Mouse (Mus musculus) intestine, embryonic 15.5 days (tissue): ENCODE measurements around the gene Hoxa3. TPM values are rescaled to one million over a fixed set of nuclear protein-coding genes. Genes with fewer than 3 reads are reported as not detected.

ENCODE experiments used
- ATAC-seq: fragments of 200-750 bp; cut with Nextera tagmentation; 2 replicates; pipeline ENCODE4 v1.8.0; 2017; ENCODE audit warnings: moderate TSS enrichment, moderate library complexity
- H3K27ac ChIP-seq: fragments of 300-500 bp; sonication (generic); 2 replicates; pipeline ENCODE4 v1.5.1; 2015; ENCODE audit warnings: mild to moderate bottlenecking, inconsistent platforms
- H3K27me3 ChIP-seq: fragments of 300-500 bp; sonication (generic); replicated peaks from 2 replicates; pipeline ENCODE4 v1.6.1; 2015; ENCODE audit warnings: inconsistent platforms
- H3K36me3 ChIP-seq: fragments of 300-500 bp; sonication (generic); 2 replicates; pipeline ENCODE4 v1.6.1; 2015; ENCODE audit warnings: inconsistent platforms
- H3K4me1 ChIP-seq: fragments of 300-500 bp; sonication (generic); replicated peaks from 2 replicates; pipeline ENCODE4 v1.6.1; 2015; ENCODE audit warnings: inconsistent platforms
- H3K4me2 ChIP-seq: fragments of 300-500 bp; sonication (generic); replicated peaks from 2 replicates; pipeline ENCODE4 v1.6.1; 2015; ENCODE audit warnings: mild to moderate bottlenecking, inconsistent platforms
- H3K4me3 ChIP-seq: fragments of 300-500 bp; sonication (generic); replicated peaks from 2 replicates; pipeline ENCODE4 v1.5.1; 2015; ENCODE audit warnings: inconsistent platforms
- H3K9ac ChIP-seq: fragments of 300-500 bp; sonication (generic); 2 replicates; pipeline ENCODE4 v1.6.1; 2015; ENCODE audit warnings: inconsistent platforms
- H3K9me3 ChIP-seq: fragments of 300-500 bp; sonication (generic); 2 replicates; pipeline ENCODE4 v1.6.1; 2016; ENCODE audit warnings: inconsistent platforms
- whole genome bisulfite sequencing: fragments of 180-500 bp; shearing (Covaris S2); methylation state at CpG from one replicate; pipeline ENCODE4 v1.1.7; 2015; 5-methylcytosine and 5-hydroxymethylcytosine counted together
- polyA plus RNA-seq: library from polyadenylated mRNA; unstranded; fragments of >200 nt; fragmentation: Nextera tagmentation; extraction: Ambion mirVana; gene quantifications from 2 replicates; pipeline ENCODE4 v1.2.1, GENCODE M21; 2015

Gene Hoxa3
- polyA plus RNA-seq, 1 experiment from 2014 or later, result 6.2 TPM

GRCm38 (mm10) chr6:52203371-52204049 lies 9.6 kb downstream of the Hoxa3 start:
- Histone ChIP-seq H3K36me3 (no peaks in the 10 kb centered on the region), H3K4me2 (peak overlapping the region; percentile 91), H3K9me3 (no peaks in the 10 kb centered on the region), H3K4me1 (peaks cover 21% of the 10 kb centered on the region), H3K9ac (peak overlapping the region; percentile 81), H3K4me3 (peak overlapping the region; percentile 60), H3K27me3 (peaks cover 27% of the 10 kb centered on the region), H3K27ac (peak overlapping the region; percentile 73)
- 3% methylated on average over 45 of the region's 46 CpGs for WGBS
- ATAC-seq, result no peak

GRCm38 (mm10) chr6:52203121-52203370 lies 10.1 kb downstream of the Hoxa3 start:
- Histone ChIP-seq H3K27ac (peak overlapping the region; percentile 73; the same call in 1 of the 2 replicates), H3K4me3 (peak overlapping the region; percentile 60), H3K27me3 (peaks cover 24% of the 10 kb centered on the region), H3K4me2 (peak overlapping the region; percentile 91), H3K36me3 (no peaks in the 10 kb centered on the region), H3K9ac (peak overlapping the region; percentile 81), H3K9me3 (no peaks in the 10 kb centered on the region), H3K4me1 (peaks cover 17% of the 10 kb centered on the region)
- no peak for ATAC-seq
- 15% methylated on average over 10 of the region's 10 CpGs for WGBS

GRCm38 (mm10) chr6:52202362-52203120 lies 10.6 kb downstream of the Hoxa3 start:
- Histone ChIP-seq H3K9ac (peak overlapping the region; percentile 81), H3K4me2 (peak overlapping the region; percentile 91), H3K9me3 (no peaks in the 10 kb centered on the region), H3K36me3 (no peaks in the 10 kb centered on the region), H3K27me3 (peaks cover 22% of the 10 kb centered on the region), H3K4me1 (peaks cover 16% of the 10 kb centered on the region), H3K4me3 (peak overlapping the region; percentile 60), H3K27ac (0 out of 2 replicates have a peak overlapping the region, but pooled peaks have one; percentile 52)
- ATAC-seq, result no peak
- 33% methylated on average over 22 of the region's 22 CpGs for WGBS

- H3K27me3 ChIP-seq, result peaks cover 13% of the 10 kb centered on the region
- 0 out of 2 replicates have a peak overlapping the region, but pooled peaks have one; percentile 14 for H3K9ac ChIP-seq
- H3K4me1 ChIP-seq, result peaks cover 16% of the 10 kb centered on the region
- H3K4me2 ChIP-seq, result peak overlapping the region; percentile 91
- 43% methylated on average over 1 of the region's 1 CpGs for whole genome bisulfite sequencing
- peak overlapping the region; percentile 49; the same call in 1 of the 2 replicates for H3K27ac ChIP-seq
- no peaks in the 10 kb centered on the region for H3K9me3 ChIP-seq
- peak overlapping the region; percentile 27; the same call in 1 of the 2 replicates for H3K4me3 ChIP-seq
- no peak for ATAC-seq
- H3K36me3 ChIP-seq, result no peaks in the 10 kb centered on the region
Measured at GRCm38 (mm10) chr6:52201269-52201668, 11.9 kb downstream of the Hoxa3 start.

GRCm38 (mm10) chr6:52200751-52201250 lies 12.3 kb downstream of the Hoxa3 start:
- WGBS, result 21% methylated on average over 10 of the region's 10 CpGs
- Histone ChIP-seq H3K4me3 (peak overlapping the region; percentile 27), H3K4me1 (peaks cover 15% of the 10 kb centered on the region), H3K27me3 (peaks cover 8% of the 10 kb centered on the region; the same call in 1 of the 2 replicates), H3K4me2 (peak overlapping the region; percentile 91), H3K9me3 (no peaks in the 10 kb centered on the region), H3K9ac (peak overlapping the region; percentile 24), H3K27ac (peak overlapping the region; percentile 49), H3K36me3 (no peaks in the 10 kb centered on the region)
- peak; percentile 68 for ATAC-seq

GRCm38 (mm10) chr6:52200073-52200750 lies 12.9 kb downstream of the Hoxa3 start:
- H3K27me3 ChIP-seq, result peaks cover 2% of the 10 kb centered on the region; the same call in 1 of the 2 replicates
- peaks cover 15% of the 10 kb centered on the region; the same call in 1 of the 2 replicates for H3K4me1 ChIP-seq

GRCm38 (mm10) chr6:52197271-52197670 lies 15.9 kb downstream of the Hoxa3 start:
- Histone ChIP-seq H3K36me3 (no peaks in the 10 kb centered on the region), H3K9me3 (no peaks in the 10 kb centered on the region), H3K9ac (no peak overlapping the region), H3K27ac (peak overlapping the region; percentile 75), H3K4me2 (peak overlapping the region; percentile 39), H3K4me3 (no peak overlapping the region), H3K4me1 (peaks cover 26% of the 10 kb centered on the region), H3K27me3 (no peaks in the 10 kb centered on the region)
- WGBS, result 11% methylated on average over 10 of the region's 10 CpGs
- ATAC-seq, result peak; percentile 66; the same call in 1 of the 2 replicates

More at GRCm38 (mm10) chr6:52200073-52200750, 12.9 kb downstream of the Hoxa3 start:
- H3K9me3 ChIP-seq, result no peaks in the 10 kb centered on the region
- peak overlapping the region; percentile 27 for H3K4me3 ChIP-seq
- peak overlapping the region; percentile 46 for H3K27ac ChIP-seq
- H3K9ac ChIP-seq, result peak overlapping the region; percentile 24
- ATAC-seq, result peak; percentile 57
- peak overlapping the region; percentile 91 for H3K4me2 ChIP-seq
- H3K36me3 ChIP-seq, result no peaks in the 10 kb centered on the region
- WGBS, result 20% methylated on average over 30 of the region's 30 CpGs

- Histone ChIP-seq H3K27ac (peak overlapping the region; percentile 8), H3K9ac (no peak overlapping the region), H3K4me1 (peaks cover 29% of the 10 kb centered on the region), H3K4me3 (no peak overlapping the region), H3K36me3 (no peaks in the 10 kb centered on the region), H3K4me2 (peak overlapping the region; percentile 39), H3K27me3 (no peaks in the 10 kb centered on the region), H3K9me3 (no peaks in the 10 kb centered on the region)
- ATAC-seq, result no peak
- WGBS, result 23% methylated on average over 9 of the region's 9 CpGs
Measured at GRCm38 (mm10) chr6:52196811-52197210, 16.3 kb downstream of the Hoxa3 start.

- H3K9ac ChIP-seq, result peak overlapping the region; percentile 14; the same call in 1 of the 2 replicates
- no peaks in the 10 kb centered on the region for H3K27me3 ChIP-seq
- H3K27ac ChIP-seq, result peak overlapping the region; percentile 70
- 29% methylated on average over 10 of the region's 10 CpGs for WGBS
- no peak for ATAC-seq
- H3K4me3 ChIP-seq, result no peak overlapping the region
- H3K36me3 ChIP-seq, result no peaks in the 10 kb centered on the region
- peak overlapping the region; percentile 44 for H3K4me2 ChIP-seq
- no peaks in the 10 kb centered on the region for H3K9me3 ChIP-seq
- peaks cover 37% of the 10 kb centered on the region for H3K4me1 ChIP-seq
Measured at GRCm38 (mm10) chr6:52194690-52195089, 18.4 kb downstream of the Hoxa3 start.

- Histone ChIP-seq H3K36me3 (no peaks in the 10 kb centered on the region), H3K4me3 (peak overlapping the region; percentile 65), H3K9ac (peak overlapping the region; percentile 64), H3K27me3 (no peaks in the 10 kb centered on the region), H3K4me2 (peak overlapping the region; percentile 94), H3K27ac (peak overlapping the region; percentile 90), H3K4me1 (peaks cover 49% of the 10 kb centered on the region), H3K9me3 (no peaks in the 10 kb centered on the region)
- WGBS, result 1% methylated on average over 40 of the region's 55 CpGs
- peak; percentile 83 for ATAC-seq
Measured at GRCm38 (mm10) chr6:52191860-52192550, 21.1 kb downstream of the Hoxa3 start.

- no peaks in the 10 kb centered on the region for H3K9me3 ChIP-seq
- peaks cover 43% of the 10 kb centered on the region for H3K4me1 ChIP-seq
- H3K36me3 ChIP-seq, result no peaks in the 10 kb centered on the region
- peak within 1 kb of the TSS; percentile 81 for H3K9ac ChIP-seq
- H3K4me3 ChIP-seq, result peak within 1 kb of the TSS; percentile 65
- peak within 1 kb of the TSS; percentile 94 for H3K4me2 ChIP-seq
- peak; percentile 48 for ATAC-seq
- no peaks in the 10 kb centered on the region for H3K27me3 ChIP-seq
- H3K27ac ChIP-seq, result peak within 1 kb of the TSS; percentile 94
- 2% methylated on average over 78 of the region's 102 CpGs for WGBS
Measured at GRCm38 (mm10) chr6:52190906-52191810, 22.0 kb downstream of the Hoxa3 start, which contains the start of gene Hoxa4. TSS of gene Hoxa4 (minus strand) at chr6:52191753.
